Mouse (Mus musculus): ENCODE results near the gene Pspn.

Pspn gene

DNA sequence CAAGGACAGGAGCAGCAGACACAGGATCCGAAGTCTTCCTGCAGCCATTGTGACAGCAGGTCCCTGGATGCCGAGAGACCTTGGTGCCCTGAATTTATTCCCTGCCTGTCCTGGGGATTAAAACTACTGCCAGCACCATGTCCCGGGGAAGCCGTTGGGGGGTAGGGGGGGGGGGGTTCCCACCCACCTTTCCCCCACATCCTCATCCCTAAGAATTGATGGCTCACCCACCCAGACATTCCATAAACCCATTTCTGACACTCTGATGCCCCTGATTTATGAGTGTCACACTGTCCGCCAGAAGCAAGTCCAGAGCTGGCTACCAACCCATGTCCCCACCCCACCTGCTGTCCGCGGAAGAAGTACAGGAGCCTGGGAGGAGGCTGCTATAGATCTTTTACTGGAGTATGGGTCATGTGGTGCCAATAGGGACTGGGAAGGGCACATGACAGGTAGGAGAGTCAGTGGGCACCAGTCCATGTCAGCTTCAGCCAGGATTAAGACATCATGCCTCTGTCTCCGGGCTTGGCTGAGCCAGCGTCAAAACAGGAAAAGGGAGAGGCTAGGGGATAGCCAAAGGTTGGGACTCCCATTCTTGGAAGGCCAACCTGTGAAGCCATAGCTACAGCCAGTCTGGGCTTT is at the start of gene Pspn:
Pspn (minus strand) TSS at position 51 of the 642 bp plus-strand sequence.
- DNase-seq = peak; percentile 21

GRCm38 (mm10) chr17:57048816-57049215 is 49.0 kb upstream of the Pspn start:
- DNase-seq = no peak

- no peak for DNase-seq
Observed at GRCm38 (mm10) chr17:57047406-57047805, 47.6 kb upstream of the Pspn start.

GRCm38 (mm10) chr17:57041554-57041953 is 41.7 kb upstream of the Pspn start, which contains the start of gene Slc25a41:
TSS of gene Slc25a41 (minus strand) at chr17:57041654.
- DNase-seq = no peak

DNA sequence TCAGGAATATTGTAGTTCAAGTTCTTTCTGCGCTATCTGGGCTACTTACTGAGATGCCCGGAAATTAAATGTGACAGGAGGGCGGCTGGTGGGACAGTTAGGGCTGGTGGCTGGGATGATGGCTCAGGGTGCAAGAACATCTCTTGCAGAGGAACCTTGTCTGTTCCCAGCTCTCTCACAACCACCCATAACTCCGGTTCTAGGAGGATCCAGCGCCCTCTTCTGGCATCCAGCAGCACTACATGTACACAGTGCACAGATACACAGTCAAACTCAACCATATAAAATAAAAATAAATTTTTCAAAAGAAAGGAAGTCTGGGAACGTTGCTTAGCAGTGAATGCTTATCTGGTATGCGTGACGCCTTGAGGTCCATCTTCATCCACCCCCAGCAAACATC is 39.2 kb upstream of the Pspn start:
- no peak for DNase-seq

GRCm38 (mm10) chr17:57032854-57033253 is 33.0 kb upstream of the Pspn start:
- DNase-seq = peak; percentile 66

GRCm38 (mm10) chr17:57031661-57032420 is 32.0 kb upstream of the Pspn start:
- peak; percentile 100 for DNase-seq

GRCm38 (mm10) chr17:57030931-57031660 is 31.3 kb upstream of the Pspn start, which contains the start of gene Khsrp:
TSS of gene Khsrp (minus strand) at chr17:57031522.
- peak; percentile 70 for DNase-seq

DNA sequence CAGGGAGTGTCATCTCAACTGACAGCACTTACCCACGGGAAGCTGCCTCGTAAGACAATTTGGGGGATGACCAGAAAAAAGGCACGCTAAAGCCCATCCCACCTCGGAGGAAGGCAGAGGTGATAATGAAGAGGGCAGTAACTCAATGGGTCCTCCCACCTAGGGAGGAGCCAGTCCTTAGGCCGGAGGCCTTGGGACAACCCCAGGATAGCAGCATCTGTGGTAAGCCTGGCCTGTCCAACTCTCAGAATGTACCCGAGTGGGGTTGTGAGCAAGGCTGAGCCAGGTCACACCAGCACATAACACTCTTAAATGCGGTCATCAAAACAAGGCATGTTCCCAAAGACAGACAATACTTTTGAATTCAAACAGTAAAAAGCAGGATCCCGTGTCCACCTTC is 29.9 kb upstream of the Pspn start:
- no peak for DNase-seq

- no peak for DNase-seq
Observed at GRCm38 (mm10) chr17:57027471-57027870, 27.7 kb upstream of the Pspn start.

- no peak for DNase-seq
Observed at GRCm38 (mm10) chr17:57020960-57021359, 21.1 kb upstream of the Pspn start.

- no peak for DNase-seq
Observed at GRCm38 (mm10) chr17:57019693-57020092, 19.9 kb upstream of the Pspn start.

- DNase-seq = peak; percentile 66
Observed at GRCm38 (mm10) chr17:57012245-57012795, 12.5 kb upstream of the Pspn start.

GRCm38 (mm10) chr17:57011236-57012141 is 11.7 kb upstream of the Pspn start, which contains the start of the genes Gtf2f1 and Gm17949:
TSS of gene Gtf2f1 (minus strand) at chr17:57011288.
TSS of gene Gm17949 (plus strand) at chr17:57011469.
- peak; percentile 96 for DNase-seq

DNA sequence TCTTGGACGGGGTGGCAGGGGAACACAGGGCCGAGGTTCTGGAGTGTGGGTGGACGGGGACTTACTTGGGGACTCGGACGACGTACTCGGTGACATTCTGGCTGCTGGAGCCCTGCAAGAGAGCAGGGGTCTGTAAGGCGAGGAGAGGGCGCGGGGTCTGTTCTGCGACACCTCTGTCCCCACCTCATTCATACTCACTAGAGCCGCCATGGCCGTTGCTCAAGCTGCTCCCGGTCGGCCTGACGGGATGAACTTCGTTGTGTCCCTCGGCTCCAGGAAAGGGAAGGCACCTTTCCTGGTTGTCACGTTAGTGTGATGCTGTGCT is 11.1 kb upstream of the Pspn start:
- no peak for DNase-seq

DNA sequence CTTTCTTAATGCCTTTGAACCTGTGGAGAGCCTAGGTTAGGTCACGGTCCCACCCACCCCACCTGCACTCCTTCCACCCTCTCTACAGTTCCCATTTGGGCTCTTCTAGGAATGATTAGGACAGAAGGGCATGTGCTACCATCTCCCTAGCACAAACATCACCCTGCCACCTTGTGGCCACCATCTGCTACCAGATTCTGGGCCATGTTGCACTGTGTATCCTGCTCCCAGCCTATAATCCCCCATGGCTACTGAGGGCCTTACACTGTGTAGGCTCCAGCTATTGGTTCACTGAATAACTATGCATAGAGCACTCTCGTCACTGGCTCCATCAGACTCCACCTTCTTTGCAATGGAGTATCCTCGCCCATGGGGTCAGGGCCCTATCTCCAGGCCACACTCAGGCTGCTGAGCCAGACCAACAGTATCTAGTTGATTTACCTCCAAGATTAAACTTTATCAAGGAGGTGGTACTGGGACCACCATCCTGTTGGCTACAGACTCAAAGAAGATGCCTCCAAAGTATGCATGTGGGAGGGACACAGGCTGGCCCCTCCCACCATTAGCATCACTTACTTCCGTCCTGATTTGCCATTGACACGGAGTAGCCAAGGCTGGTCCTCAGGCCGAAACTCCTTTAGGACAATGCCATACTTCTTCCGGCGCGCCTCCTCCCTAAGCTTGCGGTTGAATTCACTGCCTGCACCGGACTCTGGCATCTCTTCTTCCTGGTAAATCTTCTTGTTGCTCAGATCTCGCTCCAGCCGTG is 7.5 kb upstream of the Pspn start:
- no peak for DNase-seq

DNA sequence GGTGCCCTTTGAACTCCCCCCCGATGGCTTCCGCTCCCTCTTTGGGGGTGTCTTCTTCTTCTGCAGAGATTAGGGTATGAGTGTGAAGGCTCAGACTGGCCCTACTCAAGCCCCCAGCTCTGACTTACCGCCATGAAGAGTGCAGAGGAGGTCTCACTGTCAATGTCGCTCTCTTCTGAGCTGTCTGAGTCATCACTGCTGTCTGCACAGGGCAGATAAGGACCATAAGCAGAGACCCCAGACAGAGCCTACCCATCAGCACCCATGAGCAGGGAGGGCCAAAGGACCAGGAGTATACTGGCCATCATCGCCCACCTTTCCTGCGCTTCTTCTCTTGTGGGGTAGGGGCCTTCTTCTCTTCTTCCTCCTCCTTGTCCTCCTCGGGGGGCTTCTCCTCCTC is 4.2 kb upstream of the Pspn start:
- no peak for DNase-seq

- DNase-seq = no peak
Observed at GRCm38 (mm10) chr17:57001228-57001627, 1.4 kb upstream of the Pspn start.

- DNase-seq = peak; percentile 22
Observed at GRCm38 (mm10) chr17:56999414-56999813, 404 bp downstream of the Pspn start.

DNA sequence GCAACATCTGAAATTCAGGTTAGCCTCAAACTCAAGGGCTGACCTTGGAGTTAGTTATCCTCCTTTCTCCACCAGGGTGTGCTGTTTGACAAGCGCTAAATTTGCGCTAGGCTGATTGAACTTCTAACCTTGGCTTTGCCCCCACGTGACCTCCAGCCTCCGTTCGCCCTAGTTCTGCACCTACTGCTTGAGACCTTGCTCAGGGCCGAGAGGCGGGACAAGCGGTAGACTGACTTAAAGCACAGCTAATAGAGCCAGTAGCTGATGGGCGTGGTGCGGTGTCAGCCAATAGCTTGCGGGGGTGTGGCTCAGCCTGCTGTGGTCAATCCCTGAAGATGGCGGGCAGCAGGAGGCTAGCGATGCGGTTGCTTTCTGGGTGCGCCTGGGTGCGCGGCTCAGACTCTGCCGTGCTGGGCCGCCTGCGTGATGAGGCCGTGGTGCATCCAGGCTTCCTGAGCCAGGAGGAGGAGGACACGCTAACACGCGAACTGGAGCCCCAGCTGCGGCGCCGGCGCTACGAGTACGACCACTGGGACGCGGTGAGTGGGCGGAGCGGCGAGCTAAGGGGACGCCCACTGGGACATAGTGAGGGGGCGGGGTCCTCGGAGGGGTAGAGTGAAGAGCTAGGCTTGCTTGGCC is 2.7 kb downstream of the Pspn start, which contains the start of gene Alkbh7:
Alkbh7 (plus strand) TSS at position 311 of the 639 bp plus-strand sequence.
- DNase-seq = peak; percentile 98

DNA sequence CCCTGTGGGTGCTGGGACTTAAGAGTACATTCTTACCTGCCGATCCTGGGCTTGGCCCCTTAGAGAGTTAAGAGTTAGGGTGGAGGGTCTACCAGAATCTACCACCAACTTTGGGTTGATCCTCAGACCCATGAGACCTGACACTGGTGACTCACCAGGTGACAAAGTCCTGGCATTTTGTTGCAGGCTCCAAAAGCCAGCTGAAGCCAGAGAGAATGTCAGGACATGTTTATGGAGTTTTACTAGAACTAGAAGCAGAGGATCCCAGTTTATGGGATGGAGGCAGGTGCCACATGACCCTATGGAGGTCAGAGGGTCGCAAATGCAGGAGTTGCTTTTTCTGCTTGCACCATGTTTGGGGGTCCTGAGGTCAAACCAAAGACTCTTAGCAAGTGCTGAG is 3.3 kb downstream of the Pspn start:
- DNase-seq = no peak
